Mouse (Mus musculus) forebrain, embryonic 14.5 days (tissue): Measurements from ENCODE around the gene Xlr3a. TPM values are rescaled to one million over a fixed set of nuclear protein-coding genes. Genes with fewer than 3 reads are reported as not detected.
A peak's percentile ranks its signal among the peaks of the same experiment; 100 is the strongest.
"Not testable (repeated sequence)": the region's sequence is repeated elsewhere in the genome, so short reads cannot be mapped to it uniquely, and the experiment has no call there.

Experiments
- ATAC-seq: fragments of 200-750 bp; cut with Nextera tagmentation; 2 replicates; pipeline ENCODE4 v1.8.0; 2017; ENCODE audit warnings: mild to moderate bottlenecking, moderate library complexity
- DNase-seq: peaks from one replicate; pipeline ENCODE4 v3.0.0-alpha.2; 2015; ENCODE audit warnings: low spot score
- H3K27ac ChIP-seq: fragments of 300-500 bp; sonication (generic); 2 replicates; pipeline ENCODE4 v1.5.1; 2014; ENCODE audit warnings: low read depth, mild to moderate bottlenecking, control low read depth, low read length, moderate library complexity
- H3K27me3 ChIP-seq: fragments of 300-500 bp; sonication (generic); replicated peaks from 2 replicates; pipeline ENCODE4 v1.6.1; 2014; ENCODE audit warnings: low read length, control low read depth, mixed read lengths; ENCODE audit not compliant: control insufficient read depth, insufficient read depth
- H3K36me3 ChIP-seq: fragments of 300-500 bp; sonication (generic); 2 replicates; pipeline ENCODE4 v1.6.1; 2014; ENCODE audit warnings: low read length, control low read depth; ENCODE audit not compliant: control insufficient read depth, insufficient read depth
- H3K4me1 ChIP-seq: fragments of 300-500 bp; sonication (generic); 2 replicates; pipeline ENCODE4 v1.6.1; 2014; ENCODE audit warnings: antibody characterized with exemption, low read length, control low read depth; ENCODE audit not compliant: control insufficient read depth, insufficient read depth
- H3K4me2 ChIP-seq: fragments of 300-500 bp; sonication (generic); 2 replicates; pipeline ENCODE4 v1.6.1; 2014; ENCODE audit warnings: mild to moderate bottlenecking, control low read depth, low read length
- H3K4me3 ChIP-seq: fragments of 300-500 bp; sonication (generic); 2 replicates; pipeline ENCODE4 v1.5.1; 2014; ENCODE audit warnings: low read depth, low read length, control low read depth
- H3K9ac ChIP-seq: fragments of 300-500 bp; sonication (generic); 2 replicates; pipeline ENCODE4 v1.6.1; 2014; ENCODE audit warnings: mild to moderate bottlenecking, low read length, control low read depth, moderate library complexity
- H3K9me3 ChIP-seq: fragments of 300-500 bp; sonication (generic); replicated peaks from 2 replicates; pipeline ENCODE4 v1.6.1; 2016; ENCODE audit warnings: low read length, control low read depth, mixed read lengths; ENCODE audit not compliant: control insufficient read depth
- WGBS: fragments of 180-500 bp; shearing (Covaris S2); extraction: QIAGEN DNeasy Blood & Tissue Kit; methylation state at CpG from one replicate; pipeline ENCODE4 v1.1.7; 2014; 5-methylcytosine and 5-hydroxymethylcytosine counted together
- polyA plus RNA-seq: library from polyadenylated mRNA; unstranded; fragments of >200 nt; fragmentation: Nextera tagmentation; extraction: Ambion mirVana; gene quantifications from 2 replicates; pipeline ENCODE4 v1.2.1, GENCODE M21; 2014

Xlr3a gene
- polyA plus RNA-seq = 2.5 and 6.9 TPM in 2 replicates

- H3K27me3 ChIP-seq, H3K4me2 ChIP-seq, H3K9ac ChIP-seq, H3K36me3 ChIP-seq, H3K4me3 ChIP-seq, ATAC-seq, H3K27ac ChIP-seq, H3K4me1 ChIP-seq, H3K9me3 ChIP-seq: not testable (repeated sequence)
- peak; percentile 0 for DNase-seq
- 80% methylated on average over 13 of the region's 13 CpGs for WGBS
Observed at GRCm38 (mm10) chrX:73096941-73097508, at the start of gene Xlr3a. Gene Xlr3a, minus strand, starts transcription at chrX:73097095.

- ATAC-seq = peak; percentile 44; the same call in 1 of the 2 replicates
Observed at GRCm38 (mm10) chrX:73143218-73143618, 46.3 kb upstream of the Xlr3a start.

GRCm38 (mm10) chrX:73122859-73123829 is 26.2 kb upstream of the Xlr3a start:
- H3K9ac ChIP-seq, H3K4me1 ChIP-seq, H3K9me3 ChIP-seq, DNase-seq, H3K36me3 ChIP-seq, H3K4me2 ChIP-seq, H3K27me3 ChIP-seq, H3K27ac ChIP-seq, H3K4me3 ChIP-seq: not testable (repeated sequence)
- WGBS = no CpG with 5 or more reads among the region's 12 CpGs
- ATAC-seq = peak; percentile 63

More at GRCm38 (mm10) chrX:73143218-73143618, 46.3 kb upstream of the Xlr3a start:
- H3K4me2 ChIP-seq, H3K9me3 ChIP-seq, H3K4me3 ChIP-seq, H3K9ac ChIP-seq, H3K27me3 ChIP-seq, H3K36me3 ChIP-seq, DNase-seq, H3K27ac ChIP-seq, H3K4me1 ChIP-seq: not testable (repeated sequence)
- no CpG with 5 or more reads among the region's 7 CpGs for WGBS

- no CpG with 5 or more reads among the region's 7 CpGs for WGBS
- DNase-seq, H3K36me3 ChIP-seq, ATAC-seq, H3K27me3 ChIP-seq, H3K9ac ChIP-seq, H3K4me1 ChIP-seq, H3K9me3 ChIP-seq, H3K27ac ChIP-seq, H3K4me2 ChIP-seq, H3K4me3 ChIP-seq: not testable (repeated sequence)
Observed at GRCm38 (mm10) chrX:73116747-73117146, 19.9 kb upstream of the Xlr3a start, which contains the start of gene Gm14685. Gene Gm14685, plus strand, starts transcription at chrX:73117047.

GRCm38 (mm10) chrX:73082267-73083055 is 14.4 kb downstream of the Xlr3a start, which contains the start of gene Xlr4a:
Gene Xlr4a, minus strand, starts transcription at chrX:73082478.
- not testable (repeated sequence) for H3K4me2 ChIP-seq, DNase-seq, ATAC-seq, H3K27ac ChIP-seq, H3K9ac ChIP-seq, H3K4me3 ChIP-seq, H3K36me3 ChIP-seq, H3K4me1 ChIP-seq, H3K9me3 ChIP-seq, H3K27me3 ChIP-seq
- WGBS = 85% methylated on average over 16 of the region's 19 CpGs

GRCm38 (mm10) chrX:73066765-73067312 is 30.1 kb downstream of the Xlr3a start:
- H3K4me2 ChIP-seq, H3K4me1 ChIP-seq, H3K27ac ChIP-seq, H3K36me3 ChIP-seq, DNase-seq, H3K9ac ChIP-seq, H3K9me3 ChIP-seq, H3K27me3 ChIP-seq, H3K4me3 ChIP-seq, ATAC-seq: not testable (repeated sequence)
- 67% methylated on average over 1 of the region's 5 CpGs for WGBS

GRCm38 (mm10) chrX:73064415-73064793 is 32.5 kb downstream of the Xlr3a start, which contains the start of gene Pnma3:
Gene Pnma3, plus strand, starts transcription at chrX:73064787.
- WGBS = 41% methylated on average over 7 of the region's 7 CpGs
- no peaks in the 10 kb centered on the region for H3K4me1 ChIP-seq
- no peaks in the 10 kb centered on the region for H3K27me3 ChIP-seq
- H3K9me3 ChIP-seq = no peaks in the 10 kb centered on the region
- peak within 1 kb of the TSS; percentile 52 for H3K4me2 ChIP-seq
- H3K4me3 ChIP-seq = peak within 1 kb of the TSS; percentile 30
- DNase-seq = no peak
- ATAC-seq = no peak; the same call in none of the 2 replicates
- H3K9ac ChIP-seq = peak within 1 kb of the TSS; percentile 56
- H3K36me3 ChIP-seq = no peaks in the 10 kb centered on the region
- H3K27ac ChIP-seq = no peak within 1 kb of the TSS
